Mouse (Mus musculus) T-cell, adult 2 months (primary cell): ENCODE measurements at regions not wholly inside any gene's neighbourhood (a gene's known extent, or its start where the extent isn't known, plus 50 kb on each side); places are given as distances from the start of the nearest gene placed in this dataset.

ENCODE experiments used
- DNase-seq: peaks from one replicate; pipeline ENCODE4 v3.0.0; 2022; ENCODE audit warnings: low spot score

DNA sequence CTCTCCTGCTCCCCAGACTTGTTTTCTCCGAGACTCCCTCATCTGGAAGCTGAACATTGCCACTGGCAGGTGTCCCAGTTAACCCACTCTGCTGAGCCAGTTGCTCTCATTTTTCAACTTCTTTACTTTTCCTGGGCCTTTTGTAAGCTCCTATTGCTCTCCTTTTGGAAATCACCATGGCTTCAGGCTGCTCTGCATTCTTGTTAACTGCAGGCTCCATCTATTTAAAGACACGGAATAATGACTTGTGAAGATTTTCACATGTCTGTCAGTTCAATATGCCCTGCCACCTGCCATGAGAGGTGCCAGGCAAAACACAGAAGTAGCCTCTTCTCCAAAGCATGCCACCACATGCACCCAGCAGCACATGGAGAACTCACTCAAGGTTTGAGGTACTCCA lies 1009.9 kb downstream of the Car8 start:
- DNase-seq = no peak

DNA sequence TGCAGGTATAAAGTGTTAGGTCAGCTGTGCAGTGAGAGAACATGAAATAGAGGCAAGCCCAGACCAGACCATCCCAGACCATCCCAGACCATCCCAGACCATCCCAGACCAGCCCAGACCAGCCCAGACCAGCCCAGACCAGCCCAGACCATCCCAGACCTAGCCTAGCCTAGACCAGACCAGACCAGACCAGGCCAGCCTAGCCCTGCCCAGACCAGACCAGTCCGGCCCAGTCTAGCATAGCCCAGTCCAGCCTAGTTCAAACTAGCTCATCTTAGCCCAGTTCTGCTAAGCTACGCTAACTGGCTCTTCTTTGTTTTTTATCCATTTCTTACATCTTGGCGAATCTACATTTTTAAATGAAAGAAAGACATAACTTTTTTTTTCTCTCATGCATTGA lies 1015.9 kb downstream of the Car8 start:
- no peak for DNase-seq

DNA sequence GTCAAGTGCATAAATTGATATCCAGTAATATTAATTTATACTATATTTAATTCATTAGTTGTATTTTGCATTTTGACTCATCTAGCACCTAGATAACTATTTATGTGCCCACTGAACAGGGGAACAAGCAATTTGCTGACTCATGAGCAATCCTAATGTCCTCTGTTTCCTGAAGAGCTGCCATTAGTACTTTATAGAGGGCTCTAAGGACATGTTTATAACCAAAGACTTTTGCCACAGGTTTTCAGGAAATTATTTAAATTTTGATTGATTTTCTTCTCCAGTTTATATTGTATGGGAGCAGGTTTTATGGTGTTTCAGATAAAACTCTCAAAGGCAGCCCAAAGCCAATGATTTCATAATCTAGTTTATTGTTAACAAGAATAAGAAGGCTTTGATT lies 1018.4 kb downstream of the Car8 start:
- DNase-seq = no peak

DNA sequence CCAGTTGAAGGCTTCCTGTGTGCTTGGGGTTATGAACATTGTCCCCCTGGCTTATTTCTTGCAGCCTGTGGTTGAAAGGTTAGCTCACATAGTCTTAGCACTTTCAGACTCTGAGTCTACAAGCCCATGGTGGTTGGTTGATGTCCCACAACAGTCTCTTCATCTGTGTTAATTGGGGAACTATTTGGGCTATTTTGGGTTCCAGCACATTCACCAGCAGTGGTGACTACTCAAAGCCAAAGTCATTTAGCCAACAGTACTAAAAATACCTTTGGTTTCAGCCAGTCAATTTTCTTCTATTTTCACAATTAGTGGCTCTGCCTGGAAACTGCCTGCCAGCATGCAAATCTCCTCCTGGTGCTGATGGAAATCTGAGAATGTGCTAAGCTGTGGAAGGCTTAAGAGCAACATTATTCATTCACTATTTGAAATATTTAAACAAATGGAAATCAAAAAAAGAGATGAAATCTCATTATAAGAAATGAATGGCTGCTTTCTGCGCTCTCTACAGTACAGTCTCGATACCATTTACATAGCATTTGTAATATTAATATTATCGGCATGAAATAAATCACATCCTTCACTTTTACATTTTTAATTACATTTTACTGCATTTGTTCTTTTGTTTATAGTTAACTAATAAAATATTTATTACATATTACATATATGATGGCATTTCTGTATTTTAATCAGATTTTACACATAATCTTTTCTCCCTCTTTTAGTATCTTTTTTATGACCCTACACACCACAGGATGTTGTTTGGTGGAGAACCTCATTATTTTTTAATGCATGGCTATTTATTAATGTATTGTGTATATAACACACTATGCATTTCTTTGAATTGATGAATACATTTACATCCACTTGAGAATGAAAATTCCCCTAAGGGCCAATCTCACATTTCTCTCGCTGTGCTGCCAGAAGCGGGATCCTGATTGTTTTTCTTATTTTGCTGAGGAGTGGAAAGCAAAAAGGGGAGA lies 1023.5 kb downstream of the Car8 start:
- DNase-seq = no peak

DNA sequence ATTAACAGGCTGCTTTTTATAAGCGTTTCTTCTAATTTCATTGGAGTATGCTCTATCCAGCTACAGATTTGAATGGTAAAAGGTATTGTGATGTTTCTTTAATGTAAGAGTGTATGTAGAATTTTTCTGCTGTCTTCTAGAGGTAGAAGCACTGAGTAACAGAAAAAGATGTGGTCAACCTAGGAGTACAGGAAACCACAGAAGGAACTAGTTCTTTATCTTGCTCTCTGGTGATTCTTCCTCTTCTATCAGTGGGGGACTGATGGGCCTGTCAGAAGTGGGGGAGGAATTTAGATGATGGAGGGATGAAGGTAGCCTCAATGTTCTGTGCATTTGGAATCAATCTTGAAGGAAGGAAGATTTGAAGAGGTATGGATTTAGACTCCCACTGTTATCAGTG lies 1031.9 kb downstream of the Car8 start:
- no peak for DNase-seq

DNA sequence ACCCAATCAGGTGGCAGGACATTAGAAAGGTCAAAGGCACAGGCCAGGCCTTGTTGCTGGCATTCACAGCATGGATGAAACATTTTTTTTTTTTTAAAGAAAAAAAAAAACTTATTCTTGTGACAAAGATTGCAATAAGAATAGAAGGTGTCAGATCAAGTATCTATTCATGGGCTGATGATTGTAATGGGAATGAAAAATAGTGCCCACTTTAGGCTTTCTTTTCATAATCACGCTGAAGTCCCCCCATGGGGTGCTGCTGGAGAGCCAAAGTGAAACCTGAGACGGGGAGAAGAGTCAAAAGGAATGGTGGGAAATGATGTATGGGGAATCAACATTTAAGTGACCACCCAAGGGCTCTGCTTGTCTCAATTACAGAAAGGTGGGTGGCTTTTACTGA lies 1037.0 kb downstream of the Car8 start:
- DNase-seq = no peak

DNA sequence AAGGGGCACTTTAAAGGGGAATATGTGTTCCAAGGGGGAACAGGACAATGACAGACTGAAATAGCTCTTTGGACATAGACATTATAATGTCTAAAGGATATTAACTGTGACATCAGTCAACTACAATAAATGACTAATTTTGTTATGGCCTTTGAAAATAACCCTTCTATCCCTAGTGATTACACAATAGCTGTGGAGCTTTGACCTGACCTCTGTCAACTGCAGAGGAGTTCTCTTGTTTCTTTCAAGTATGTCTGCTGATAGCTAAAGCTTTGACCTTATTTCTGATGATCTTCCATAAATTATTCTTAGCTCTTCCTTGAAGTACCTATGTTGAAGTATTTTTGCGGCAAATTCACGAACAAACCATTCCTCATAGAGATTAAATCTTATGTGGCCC lies 1038.9 kb downstream of the Car8 start:
- no peak for DNase-seq

DNA sequence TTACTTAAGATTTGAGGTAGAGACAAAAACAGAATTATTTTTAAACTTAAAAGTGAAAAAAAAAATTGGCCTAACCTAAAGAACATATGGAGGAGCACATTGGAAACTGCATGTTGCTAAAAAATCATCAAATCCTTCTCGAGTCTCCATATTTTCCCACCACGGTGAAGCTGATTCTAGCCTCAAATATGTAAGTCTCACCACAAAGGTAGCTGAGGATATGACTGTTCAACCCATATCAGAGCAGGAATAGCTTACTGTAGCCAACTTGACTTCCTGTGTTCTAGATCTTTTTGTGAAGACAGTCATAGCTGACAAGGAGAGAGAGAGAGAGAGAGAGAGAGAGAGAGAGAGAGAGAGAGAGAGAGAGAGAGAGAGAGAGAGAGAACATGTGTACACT lies 1039.8 kb downstream of the Car8 start:
- DNase-seq = peak; percentile 3

DNA sequence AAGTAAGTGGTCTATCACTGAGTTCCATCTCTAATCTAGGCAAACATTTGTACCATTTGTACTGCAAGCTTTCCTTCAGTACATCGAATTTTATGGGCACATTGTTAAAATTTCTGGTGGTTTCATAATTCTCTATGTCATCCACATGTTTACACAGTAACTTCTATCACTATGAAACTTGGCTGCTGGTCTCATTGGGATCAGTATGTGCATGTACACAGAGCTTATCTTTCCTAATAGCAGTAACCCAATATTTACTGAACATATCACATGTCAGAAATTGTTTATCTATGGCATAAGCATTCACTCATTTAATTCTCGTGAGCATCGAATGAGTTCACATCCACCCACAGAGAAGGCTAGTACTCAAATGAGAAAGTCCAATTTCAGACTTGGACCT lies 1042.3 kb downstream of the Car8 start:
- DNase-seq = no peak

DNA sequence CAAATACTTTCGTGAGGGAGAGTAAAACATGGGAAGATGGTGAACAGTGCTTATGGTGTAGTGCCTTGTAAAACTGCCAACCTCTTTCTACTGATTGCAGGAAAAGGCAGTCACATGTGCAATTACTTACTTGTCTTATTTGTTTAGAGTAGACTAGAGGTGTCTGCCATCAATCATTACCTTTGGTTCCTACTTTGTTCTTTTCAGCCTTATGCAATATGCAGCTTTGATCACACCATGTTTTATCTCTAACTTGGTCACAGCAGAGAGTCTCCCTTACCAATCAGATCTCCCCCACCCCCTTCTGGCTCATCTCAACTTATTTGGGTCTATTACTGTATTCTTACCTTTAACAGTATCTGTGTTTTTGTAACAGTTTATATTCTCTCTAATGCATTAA lies 1043.2 kb downstream of the Car8 start:
- DNase-seq = no peak

DNA sequence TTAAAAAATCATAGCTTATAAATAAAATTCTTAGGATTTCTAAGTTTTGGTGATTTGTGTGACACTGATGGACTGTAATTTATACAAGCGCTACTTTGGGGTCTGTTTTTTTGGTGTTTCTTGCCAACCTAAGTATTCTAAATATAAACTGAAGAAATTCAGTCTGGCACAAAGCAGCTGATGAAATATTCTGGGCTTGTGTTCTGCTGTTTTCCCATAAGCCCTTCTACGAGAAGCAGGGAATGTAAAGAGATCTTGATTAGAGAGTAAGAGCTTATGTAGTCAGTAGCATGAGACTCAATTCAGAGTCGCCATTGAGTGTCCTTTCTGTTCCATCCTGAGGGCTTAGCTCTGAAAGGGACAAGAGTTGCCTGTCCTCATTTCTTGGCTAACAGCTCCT lies 1046.9 kb downstream of the Car8 start:
- DNase-seq = no peak

DNA sequence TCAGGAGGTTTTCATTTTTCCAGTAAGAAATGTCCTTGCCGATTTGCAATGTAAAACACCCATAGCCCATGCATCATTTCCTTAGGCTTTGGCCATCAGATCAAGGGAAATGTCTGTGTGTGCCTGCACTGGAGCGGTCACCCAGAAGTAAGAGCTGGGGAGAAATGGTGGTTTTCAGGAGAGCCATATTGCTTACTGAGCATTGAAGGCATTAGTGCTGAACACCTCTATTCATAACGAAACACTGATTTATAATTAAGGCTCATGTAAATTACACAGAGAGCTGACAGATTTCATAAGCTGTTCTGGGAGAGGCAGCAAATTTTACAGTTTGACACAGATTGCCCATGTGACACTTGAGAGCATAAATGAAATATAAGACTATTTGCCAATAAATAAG lies 1047.6 kb downstream of the Car8 start:
- DNase-seq = no peak

DNA sequence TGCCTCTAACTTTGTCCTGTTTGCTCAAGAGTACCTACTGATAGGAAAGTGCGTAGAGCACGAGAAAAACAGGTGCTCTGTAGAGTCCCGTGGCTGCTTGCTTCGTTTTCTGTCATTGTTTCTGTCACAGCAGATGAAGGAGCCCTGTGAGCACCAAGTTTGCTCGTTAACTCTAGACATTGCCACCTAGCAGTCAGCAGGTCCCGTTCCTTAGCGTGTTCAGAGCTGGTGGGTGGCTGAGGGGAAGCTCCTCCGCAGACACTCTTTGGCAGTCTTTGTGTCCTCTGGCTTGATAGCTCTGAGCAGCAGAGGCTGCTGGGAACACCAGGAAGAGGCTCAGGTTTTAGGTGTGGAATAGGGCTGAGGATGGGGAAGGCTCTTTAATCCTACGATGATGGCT lies 1063.8 kb downstream of the Car8 start:
- DNase-seq = no peak

DNA sequence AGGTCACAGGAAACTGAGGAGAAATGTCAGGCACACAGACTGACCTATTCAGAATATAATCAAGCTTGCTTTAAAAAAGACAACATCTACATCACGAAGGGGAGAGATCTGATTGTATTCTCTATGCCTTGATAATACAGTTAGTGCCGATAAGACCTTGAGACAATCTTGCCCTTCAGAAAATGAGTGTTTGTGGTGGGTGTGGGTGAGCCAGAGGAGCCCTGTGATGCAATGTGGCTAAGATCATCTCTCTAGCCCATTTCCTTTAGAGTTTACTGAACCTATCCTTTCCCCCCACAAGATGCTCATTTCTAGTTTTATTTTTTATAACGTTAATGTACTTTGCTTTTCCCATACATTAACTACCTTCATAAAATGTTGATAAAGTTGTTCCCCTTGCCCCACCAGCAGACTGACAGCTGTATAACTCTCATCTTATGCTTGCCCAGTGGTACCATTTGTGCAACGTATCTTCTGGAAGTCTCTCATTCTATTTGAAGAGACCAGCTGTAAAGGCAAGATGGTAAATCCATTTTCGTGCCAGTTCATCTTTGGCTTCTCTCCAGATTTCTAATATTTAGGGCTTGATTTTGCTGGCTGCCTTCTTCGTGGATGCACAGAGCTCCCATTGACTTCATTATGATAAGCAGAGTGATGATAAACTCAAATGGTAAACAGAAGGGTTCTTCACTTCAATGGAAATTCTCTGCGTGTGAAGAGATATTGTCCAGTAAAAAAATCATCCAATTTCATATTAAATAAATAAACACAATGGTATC lies 1066.1 kb downstream of the Car8 start:
- DNase-seq = no peak

DNA sequence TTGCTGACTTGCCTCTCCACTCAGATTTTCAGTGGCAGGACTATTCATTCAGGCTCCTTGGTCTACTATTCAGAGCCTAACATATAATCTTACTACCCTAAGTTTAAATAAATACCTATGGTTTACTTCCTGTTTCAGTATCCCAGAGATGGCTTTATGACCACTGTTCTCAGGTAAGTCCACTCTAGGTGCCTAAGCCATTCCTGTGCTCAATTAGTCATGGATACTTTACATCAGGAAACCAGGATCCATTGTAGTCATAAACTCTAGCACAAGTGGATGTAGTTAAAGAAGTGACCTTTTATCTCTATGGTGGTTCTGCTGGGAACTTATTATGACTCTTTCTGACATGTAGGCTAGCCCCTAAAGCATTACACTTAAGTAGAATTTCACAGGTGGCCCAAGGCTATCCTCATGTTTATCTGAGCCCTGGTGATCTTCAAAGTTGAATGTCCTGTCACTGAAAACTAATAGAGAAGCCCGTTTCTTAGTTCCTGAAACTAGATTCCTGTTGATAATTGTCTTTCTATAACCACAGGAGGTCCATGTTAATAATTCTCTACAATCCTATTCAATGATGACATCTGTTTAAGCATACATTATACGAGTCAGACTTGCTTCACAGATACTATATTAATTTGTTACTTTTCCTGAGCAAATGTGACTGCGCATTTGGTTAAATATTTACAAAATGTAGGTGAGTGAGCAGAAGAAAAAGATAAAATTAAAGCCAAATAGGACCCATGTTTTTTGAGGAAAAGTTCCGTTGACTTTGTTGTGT lies 1067.0 kb downstream of the Car8 start:
- no peak for DNase-seq

DNA sequence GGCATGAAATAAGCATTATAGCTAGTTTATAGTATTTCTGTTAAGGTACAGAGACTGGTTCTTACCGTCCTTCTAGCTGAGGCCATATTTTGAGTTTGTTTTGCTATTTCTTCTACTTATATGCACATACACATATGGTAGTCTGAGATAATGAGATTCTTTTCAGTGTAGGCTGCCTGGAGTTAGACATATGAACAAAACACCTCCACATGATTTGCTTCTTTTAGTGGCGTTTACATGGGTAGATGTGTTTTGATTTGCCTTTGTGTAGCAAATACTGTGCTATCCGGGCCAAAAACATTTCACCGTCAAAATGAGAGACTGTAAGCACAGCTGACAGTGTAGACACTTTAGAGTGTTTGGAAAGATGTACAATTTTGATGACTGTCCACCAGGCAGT lies 1077.4 kb downstream of the Car8 start:
- DNase-seq = no peak

DNA sequence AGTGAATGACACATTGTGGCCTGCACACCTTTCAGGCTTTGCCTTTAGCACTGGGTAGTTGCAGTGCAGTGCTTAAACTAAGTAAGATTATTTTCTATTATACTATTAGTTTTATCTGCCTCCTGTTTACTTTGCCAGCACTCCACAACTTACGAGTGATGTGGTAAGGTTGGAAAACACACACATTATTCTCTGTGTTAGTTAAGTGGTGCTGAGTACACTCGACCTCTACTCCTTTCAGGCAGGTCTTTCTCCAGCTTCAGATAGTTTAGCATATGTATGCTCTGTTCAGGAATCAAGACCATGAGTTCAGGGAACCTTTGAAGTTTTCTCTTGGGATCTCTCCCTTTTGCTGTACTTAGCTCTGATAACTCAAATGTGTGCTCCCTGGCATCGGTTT lies 1081.0 kb downstream of the Car8 start:
- no peak for DNase-seq

DNA sequence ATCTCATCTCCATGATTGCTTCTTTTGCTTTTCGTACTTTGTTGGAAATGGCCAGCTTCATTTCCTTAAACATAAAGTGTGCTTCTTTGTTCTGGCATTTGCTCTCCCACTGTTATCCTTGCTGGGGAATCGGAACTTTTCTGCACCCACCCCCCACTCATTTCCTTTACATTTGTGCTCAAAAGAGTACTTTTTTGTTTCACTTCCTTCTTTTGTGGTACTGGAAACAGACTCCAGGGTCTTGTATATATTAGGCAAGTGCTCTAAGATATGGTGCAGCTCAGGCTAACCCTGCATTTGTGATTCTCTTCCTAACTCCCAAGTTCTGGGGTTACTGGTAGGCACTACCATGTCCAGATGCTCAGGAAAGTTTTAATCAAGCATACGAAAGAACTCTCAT lies 1084.6 kb downstream of the Car8 start:
- no peak for DNase-seq

DNA sequence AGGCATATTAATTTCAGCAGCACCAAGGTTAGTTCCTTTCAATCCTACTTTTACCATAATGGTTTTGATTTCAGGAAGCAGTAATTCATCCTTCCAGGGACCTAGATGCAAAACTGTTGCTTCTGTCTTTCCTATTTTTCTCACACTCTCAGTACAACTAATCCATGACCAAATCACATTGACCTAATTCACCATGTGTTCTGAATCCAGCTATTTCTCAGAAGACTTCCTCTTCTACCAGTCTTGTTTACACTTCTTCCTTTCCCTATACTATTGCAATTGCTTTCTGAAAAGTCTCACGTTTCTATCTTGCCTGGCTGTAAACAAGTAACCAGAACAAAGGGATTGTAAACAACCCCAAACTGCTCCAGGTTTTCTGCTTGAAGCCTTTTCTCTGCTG lies 1085.0 kb downstream of the Car8 start:
- no peak for DNase-seq

DNA sequence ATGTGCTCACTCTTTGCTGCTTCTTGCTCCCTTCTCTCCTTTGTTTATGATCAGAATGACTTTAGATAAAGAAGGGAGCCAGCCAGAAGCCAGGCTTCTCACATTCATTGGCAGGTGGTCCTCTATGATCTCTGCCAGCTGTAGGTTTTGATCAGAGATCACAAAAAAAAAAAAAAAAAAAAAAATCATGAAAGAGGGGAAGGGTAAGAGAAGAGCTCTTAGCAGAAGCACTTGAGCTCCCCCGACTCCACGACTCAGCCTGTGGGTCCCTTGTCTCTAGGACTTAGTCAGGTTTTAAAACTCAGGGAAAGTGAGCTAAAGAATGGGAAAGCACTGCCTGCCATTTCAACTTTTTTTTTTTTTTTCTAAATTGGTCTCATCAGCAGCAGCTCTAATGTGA lies 1093.1 kb downstream of the Car8 start:
- DNase-seq = no peak

DNA sequence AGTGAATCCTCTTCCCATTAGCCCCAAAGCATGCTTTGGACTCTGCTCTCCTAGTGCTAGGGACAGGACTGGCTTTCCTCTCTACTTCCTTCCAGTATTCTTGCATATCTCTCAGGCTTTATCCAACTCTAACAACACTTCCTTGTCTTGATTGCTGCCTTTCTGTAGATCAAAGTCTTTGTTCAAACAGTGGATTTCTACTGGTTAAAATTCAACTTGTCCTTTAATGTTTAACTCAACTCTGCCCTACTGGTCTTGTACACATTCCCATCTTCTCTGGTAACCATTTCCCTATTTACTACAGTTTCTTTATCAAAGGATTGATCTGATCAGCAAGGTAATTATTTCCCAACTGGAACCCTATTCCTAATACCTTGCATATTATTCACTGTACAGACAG lies 1094.6 kb downstream of the Car8 start:
- DNase-seq = no peak

DNA sequence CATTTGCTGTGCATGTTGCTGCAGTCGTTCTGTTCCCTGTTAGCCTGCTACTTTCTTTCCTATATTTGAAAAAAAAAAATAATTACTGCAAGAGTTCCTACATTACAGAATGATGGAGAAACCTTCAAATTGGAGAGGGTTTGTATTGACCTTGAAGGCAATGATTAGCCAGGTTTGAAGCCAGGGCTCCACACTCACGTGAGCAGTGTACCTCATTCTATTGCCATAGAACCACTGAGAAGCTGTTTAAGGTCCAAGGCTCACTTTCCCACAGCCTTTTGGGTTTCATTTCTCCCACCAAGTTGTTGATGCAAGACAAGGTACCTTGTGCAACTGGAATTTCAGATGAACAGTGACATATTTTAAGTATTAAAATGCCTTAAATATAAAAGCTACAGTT lies 1095.2 kb downstream of the Car8 start:
- DNase-seq = no peak

DNA sequence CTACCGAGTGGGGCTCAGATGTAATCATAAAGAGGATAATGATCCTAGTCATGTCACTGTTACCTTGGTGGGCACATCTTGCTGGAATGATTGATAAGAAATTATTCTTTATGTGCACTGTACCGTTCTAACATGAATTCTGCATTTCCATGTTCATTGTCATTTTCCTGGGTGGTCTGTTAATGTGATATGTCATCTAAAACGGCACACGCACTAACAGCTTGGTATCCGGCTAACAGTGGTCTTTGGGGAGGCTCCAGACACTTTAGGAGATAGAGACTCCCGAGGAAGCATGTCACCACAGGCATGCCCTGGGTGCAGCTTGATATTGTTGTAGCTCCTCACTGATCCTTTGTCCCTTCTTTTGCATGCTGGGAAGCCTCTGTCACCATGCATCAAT lies 1096.1 kb downstream of the Car8 start:
- DNase-seq = no peak
